Mouse (Mus musculus) kidney, postnatal 10 days (tissue): Measurements from ENCODE around the gene Trp53tg5.
A peak's percentile ranks its signal among the peaks of the same experiment; 100 is the strongest.

Experiments used
- DNase-seq: peaks from one replicate; pipeline ENCODE4 v3.0.0; 2021; ENCODE audit warnings: mixed read lengths

Gene Trp53tg5

GRCm38 (mm10) chr2:164494126-164494525, 20.6 kb upstream of the Trp53tg5 start:
- DNase-seq, result no peak

- DNase-seq, result no peak
Measured at GRCm38 (mm10) chr2:164487812-164488211, 14.3 kb upstream of the Trp53tg5 start.

GRCm38 (mm10) chr2:164487115-164487527, 13.6 kb upstream of the Trp53tg5 start:
- no peak for DNase-seq

- peak; percentile 86 for DNase-seq
Measured at GRCm38 (mm10) chr2:164486258-164487114, 13.0 kb upstream of the Trp53tg5 start.

- peak; percentile 84 for DNase-seq
Measured at GRCm38 (mm10) chr2:164485681-164486257, 12.2 kb upstream of the Trp53tg5 start, which contains the start of gene Dbndd2. TSS of gene Dbndd2 (plus strand) at chr2:164486106.

- DNase-seq, result peak; percentile 81
Measured at GRCm38 (mm10) chr2:164470254-164470653, 3.3 kb downstream of the Trp53tg5 start.

GRCm38 (mm10) chr2:164466787-164467186, 6.7 kb downstream of the Trp53tg5 start:
- no peak for DNase-seq

GRCm38 (mm10) chr2:164465161-164465560, 8.4 kb downstream of the Trp53tg5 start:
- DNase-seq, result no peak

- DNase-seq, result peak; percentile 96
Measured at GRCm38 (mm10) chr2:164460745-164461551, 12.6 kb downstream of the Trp53tg5 start, which contains the start of gene Gm20458. TSS of gene Gm20458 (plus strand) at chr2:164460967.

GRCm38 (mm10) chr2:164458535-164458934, 15.0 kb downstream of the Trp53tg5 start:
- no peak for DNase-seq

- peak; percentile 70 for DNase-seq
Measured at GRCm38 (mm10) chr2:164457942-164458341, 15.6 kb downstream of the Trp53tg5 start.

- peak; percentile 40 for DNase-seq
Measured at GRCm38 (mm10) chr2:164456864-164457300, 16.6 kb downstream of the Trp53tg5 start, which contains the start of gene Sys1. TSS of gene Sys1 (plus strand) at chr2:164456964.

GRCm38 (mm10) chr2:164456413-164456812, 17.1 kb downstream of the Trp53tg5 start:
- no peak for DNase-seq

- DNase-seq, result peak; percentile 35
Measured at GRCm38 (mm10) chr2:164455421-164456190, 17.9 kb downstream of the Trp53tg5 start.

- peak; percentile 82 for DNase-seq
Measured at GRCm38 (mm10) chr2:164454846-164455245, 18.7 kb downstream of the Trp53tg5 start.

- no peak for DNase-seq
Measured at GRCm38 (mm10) chr2:164453887-164454500, 19.5 kb downstream of the Trp53tg5 start.

GRCm38 (mm10) chr2:164453047-164453757, 20.3 kb downstream of the Trp53tg5 start:
- DNase-seq, result no peak

GRCm38 (mm10) chr2:164452000-164452676, 21.4 kb downstream of the Trp53tg5 start:
- DNase-seq, result no peak

GRCm38 (mm10) chr2:164449341-164450042, 24.0 kb downstream of the Trp53tg5 start:
- no peak for DNase-seq

GRCm38 (mm10) chr2:164448921-164449320, 24.6 kb downstream of the Trp53tg5 start:
- DNase-seq, result no peak
